Mouse (Mus musculus) adipocyte (in vitro differentiated cells): Measurements from ENCODE around the gene Lrp2bp.

Experiments used
- DNase-seq: peaks from one replicate; pipeline ENCODE4 v3.0.0-alpha.2; 2016; ENCODE audit warnings: low spot score

Lrp2bp gene

GRCm38 (mm10) chr8:46024392-46024791 lies 25.3 kb downstream of the Lrp2bp start:
- no peak for DNase-seq

GRCm38 (mm10) chr8:46036217-46036616 lies 37.1 kb downstream of the Lrp2bp start:
- DNase-seq = no peak

GRCm38 (mm10) chr8:46039666-46040065 lies 40.6 kb downstream of the Lrp2bp start:
- DNase-seq = peak; percentile 24

- DNase-seq = no peak
These were observed 41.2 kb downstream of the Lrp2bp start for GRCm38 (mm10) chr8:46040260-46040659.

- no peak for DNase-seq
These were observed 73.7 kb downstream of the Lrp2bp start for GRCm38 (mm10) chr8:46072798-46073197.

GRCm38 (mm10) chr8:46073540-46074140 lies 74.5 kb downstream of the Lrp2bp start:
- no peak for DNase-seq

- peak; percentile 36 for DNase-seq
These were observed 76.1 kb downstream of the Lrp2bp start for GRCm38 (mm10) chr8:46075223-46075622.

- DNase-seq = no peak
These were observed 79.8 kb downstream of the Lrp2bp start for GRCm38 (mm10) chr8:46078866-46079265.
